Mouse (Mus musculus) liver, postnatal 0 days (tissue): ENCODE measurements around the gene Olfr429.

Source experiments
- CTCF ChIP-seq: sonication (generic); IDR thresholded peaks from 2 replicates; pipeline ENCODE4 v1.5.1; 2016; ENCODE audit warnings: antibody characterized with exemption, low read depth
- EP300 ChIP-seq: IDR thresholded peaks from 2 replicates; pipeline ENCODE4 v1.6.1; 2016; ENCODE audit warnings: antibody characterized with exemption, low read depth, mild to moderate bottlenecking

DNA sequence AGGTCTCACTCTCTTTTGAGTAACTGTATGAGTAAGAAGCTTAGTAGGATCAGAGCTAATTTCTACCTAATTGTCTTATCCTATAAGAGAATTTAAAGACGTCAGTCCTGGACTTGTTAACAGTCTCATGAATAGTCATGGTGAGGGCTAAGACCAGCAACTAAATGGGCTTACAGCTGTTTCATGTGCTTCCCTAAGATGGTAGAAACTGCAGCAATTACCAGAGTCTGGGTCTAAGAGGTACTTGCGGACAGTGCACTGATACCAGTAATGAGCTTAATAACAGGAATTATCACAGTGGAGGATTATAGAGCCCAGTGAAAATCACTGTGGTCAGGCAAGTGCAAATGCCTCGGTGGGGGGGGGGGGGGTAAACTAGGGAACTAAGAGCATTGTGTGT is 47.9 kb downstream of the Olfr429 start:
- TF ChIP-seq CTCF: no peak
- TF ChIP-seq EP300: no peak
